9 mouse cellular contexts compared by ENCODE assay signal in genomic region chr14:24244330-24245176, GRCm38 (mm10). TPM values are rescaled to one million over a fixed set of nuclear protein-coding genes. Genes with fewer than 3 reads are reported as not detected.
DNase-seq lines count a peak whose midpoint lies in the region; ATAC-seq and TF ChIP-seq lines count a peak whose summit lies in the region.
"Had no signal": no experiment of that assay in that cellular context is flagged by ENCODE, and none has a peak within 500 bp of the region (broad histone marks: within the 10 kb centered on the region; RNA-seq: fewer than 3 reads in every experiment).

No protein-coding gene starts in this region.

- H3K4me1 ChIP-seq in embryonic fibroblast, embryonic 13.5 days (ENCODE audit: control insufficient read depth, insufficient read depth, low read length), result no peaks in the 10 kb centered on the region; the same call in 1 of the 2 replicates
- peaks cover 28% of the 10 kb centered on the region for H3K4me1 ChIP-seq in hindbrain, embryonic 14.5 days (replicated peaks; ENCODE audit: control insufficient read depth, insufficient read depth, low read length)
- peaks cover 62% of the 10 kb centered on the region for H3K4me1 ChIP-seq in limb, embryonic 13.5 days
- peaks cover 12% of the 10 kb centered on the region for H3K4me1 ChIP-seq in midbrain, postnatal 0 days (ENCODE audit: insufficient read depth, low read length)

- H3K9me3 ChIP-seq in hindbrain, embryonic 14.5 days (ENCODE audit: control insufficient read depth, low read length), result no peaks in the 10 kb centered on the region
- no peaks in the 10 kb centered on the region for H3K9me3 ChIP-seq in limb, embryonic 13.5 days
- no peaks in the 10 kb centered on the region for H3K9me3 ChIP-seq in midbrain, postnatal 0 days (ENCODE audit: low read length)

- no peak for TF ChIP-seq CTCF in embryonic fibroblast, embryonic 13.5 days (IDR thresholded peaks at IDR 0.05; ENCODE audit: borderline replicate concordance, insufficient read depth, low read length)
- no peak for TF ChIP-seq CTCF in midbrain, postnatal 0 days (IDR thresholded peaks at IDR 0.05)

- under 1% methylated on average over 39 of the region's 40 CpGs for WGBS in hindbrain, embryonic 14.5 days
- under 1% methylated on average over 40 of the region's 40 CpGs for WGBS in limb, embryonic 13.5 days
- under 1% methylated on average over 38 of the region's 40 CpGs for WGBS in midbrain, postnatal 0 days

- peak overlapping the region; percentile 77 for H3K4me2 ChIP-seq in hindbrain, embryonic 14.5 days (replicated peaks)
- H3K4me2 ChIP-seq in limb, embryonic 13.5 days (replicated peaks), result peak overlapping the region; percentile 94
- H3K4me2 ChIP-seq in midbrain, postnatal 0 days (ENCODE audit: low read depth, low read length, poor library complexity, severe bottlenecking), result peak overlapping the region; percentile 90

- H3K27ac ChIP-seq in embryonic fibroblast, embryonic 13.5 days (ENCODE audit: insufficient read depth, low read length), result peak overlapping the region; percentile 38
- peak overlapping the region; percentile 94 for H3K27ac ChIP-seq in hindbrain, embryonic 14.5 days
- peak overlapping the region; percentile 98 for H3K27ac ChIP-seq in limb, embryonic 13.5 days
- H3K27ac ChIP-seq in midbrain, postnatal 0 days (ENCODE audit: low read depth, low read length), result peak overlapping the region; percentile 97

- DNase-seq in heart, adult 11 months, result peak; percentile 93
- no peak for DNase-seq in heart, postnatal 25 days (ENCODE audit: low spot score)
- peak; percentile 50 for DNase-seq in adrenal gland, postnatal 14 days
- DNase-seq in hindbrain, embryonic 14.5 days (ENCODE audit: low spot score), result peak; percentile 29
- DNase-seq in midbrain, postnatal 0 days (ENCODE audit: low spot score), result peak; percentile 19

- H3K36me3 ChIP-seq in hindbrain, embryonic 14.5 days (replicated peaks; ENCODE audit: control insufficient read depth, insufficient read depth), result peaks cover 14% of the 10 kb centered on the region; the same call in 1 of the 2 replicates
- H3K36me3 ChIP-seq in limb, embryonic 13.5 days, result peaks cover 20% of the 10 kb centered on the region
- peaks cover 4% of the 10 kb centered on the region; the same call in 1 of the 2 replicates for H3K36me3 ChIP-seq in midbrain, postnatal 0 days (ENCODE audit: insufficient read depth, low read length)

- peak overlapping the region; percentile 97 for H3K9ac ChIP-seq in hindbrain, embryonic 14.5 days
- peak overlapping the region; percentile 95 for H3K9ac ChIP-seq in limb, embryonic 13.5 days
- peak overlapping the region; percentile 97 for H3K9ac ChIP-seq in midbrain, postnatal 0 days (replicated peaks; ENCODE audit: low read length, poor library complexity, severe bottlenecking)

- intact Hi-C loops in heart, postnatal 25 days (cut with DNase I), result loop anchor here (2.0 kb wide), 1 partner anchor 62 kb away; no protein-coding TSS in a partner anchor

- H3K4me3 ChIP-seq in embryonic fibroblast, embryonic 13.5 days (ENCODE audit: insufficient read depth, low read length), result peak overlapping the region; percentile 81
- peak overlapping the region; percentile 79 for H3K4me3 ChIP-seq in hindbrain, embryonic 14.5 days (replicated peaks; ENCODE audit: low read length)
- H3K4me3 ChIP-seq in limb, embryonic 13.5 days, result peak overlapping the region; percentile 92
- peak overlapping the region; percentile 82 for H3K4me3 ChIP-seq in midbrain, postnatal 0 days (ENCODE audit: low read depth, low read length)

- TF ChIP-seq POLR2A in embryonic fibroblast, embryonic 13.5 days (IDR thresholded peaks at IDR 0.05; ENCODE audit: low read depth, low read length), result peak; percentile 37

- peak; percentile 69 for ATAC-seq in hindbrain, embryonic 14.5 days (ENCODE audit: low FRiP score)
- no peak; the same call in 1 of the 2 replicates for ATAC-seq in limb, embryonic 13.5 days (ENCODE audit: low FRiP score, low read depth)
- peak; percentile 71 for ATAC-seq in midbrain, postnatal 0 days (ENCODE audit: low FRiP score)
- no peak for ATAC-seq in inflammation-experienced regulatory T-cells, adult 6 months

- H3K27me3 ChIP-seq in hindbrain, embryonic 14.5 days (ENCODE audit: control insufficient read depth, insufficient read depth, low read length), result no peaks in the 10 kb centered on the region
- no peaks in the 10 kb centered on the region for H3K27me3 ChIP-seq in limb, embryonic 13.5 days
- no peaks in the 10 kb centered on the region for H3K27me3 ChIP-seq in midbrain, postnatal 0 days (ENCODE audit: insufficient read depth, low read length)

RNA-seq across cellular contexts. Expression of gene Dlg5, which starts 1.2 kb away (rescaled TPM):
- 1 to 10 TPM; 7.9 to 8.4 TPM for total RNA-seq in heart, postnatal 25 days (2021)
- 35.9 and 50.1 TPM in 2 replicates for total RNA-seq in adrenal gland, postnatal 14 days (2021)
- 60.8 and 79.5 TPM in 2 replicates for polyA plus RNA-seq in embryonic fibroblast, embryonic 13.5 days (2011; ENCODE audit: insufficient read length, low read depth, missing spikeins)
- polyA plus RNA-seq in hindbrain, embryonic 14.5 days (2014; fragmentation: Nextera tagmentation; extraction: Ambion mirVana), result 32.5 TPM in 2 replicates
- 30.2 and 31.5 TPM in 2 replicates for polyA plus RNA-seq in limb, embryonic 13.5 days (2015; fragmentation: Nextera tagmentation; extraction: Ambion mirVana)
- total RNA-seq in midbrain, postnatal 0 days (2014; rRNA removed), result 84.3 and 87.4 TPM in 2 replicates
- 15.3 and 17.9 TPM in 2 replicates for polyA plus RNA-seq in midbrain, postnatal 0 days (2015; fragmentation: Nextera tagmentation; extraction: Ambion mirVana)
- under 1 TPM in 2 of 3 experiments, not detected in 1; 0.62 TPM for polyA plus RNA-seq in inflammation-experienced regulatory T-cells, adult 6 months (2017; shearing (Covaris generic))

RNA-seq across cellular contexts. Expression of gene E330034G19Rik, which starts 48.5 kb away (rescaled TPM):
- total RNA-seq in heart, postnatal 25 days (2021), result not detected
- not detected in 2 replicates for total RNA-seq in adrenal gland, postnatal 14 days (2021)
- polyA plus RNA-seq in embryonic fibroblast, embryonic 13.5 days (2011; ENCODE audit: insufficient read length, low read depth, missing spikeins), result not detected in 2 replicates
- not detected in 2 replicates for polyA plus RNA-seq in hindbrain, embryonic 14.5 days (2014; fragmentation: Nextera tagmentation; extraction: Ambion mirVana)
- polyA plus RNA-seq in limb, embryonic 13.5 days (2015; fragmentation: Nextera tagmentation; extraction: Ambion mirVana), result 0.10 TPM in 1 of 2 replicates, not detected in the other
- total RNA-seq in midbrain, postnatal 0 days (2014; rRNA removed), result not detected in 2 replicates
- 0.11 TPM in 1 of 2 replicates, not detected in the other for polyA plus RNA-seq in midbrain, postnatal 0 days (2015; fragmentation: Nextera tagmentation; extraction: Ambion mirVana)
- polyA plus RNA-seq in inflammation-experienced regulatory T-cells, adult 6 months (2017; shearing (Covaris generic)), result not detected
- total RNA-seq: left cerebral cortex, adult 8-10 months had no signal

Comparison
In these comparisons a context has a peak if more than half of its experiments do, and no peak if none do; other contexts are left out.
1. H3K27ac ChIP-seq: peak in every context shown above with its lines; median percentile 98 in limb, embryonic 13.5 days; 97 in midbrain, postnatal 0 days; 94 in hindbrain, embryonic 14.5 days; 38 in embryonic fibroblast, embryonic 13.5 days.
2. ATAC-seq: peak in hindbrain, embryonic 14.5 days (single experiment) and midbrain, postnatal 0 days (single experiment); none in limb, embryonic 13.5 days (single experiment) and inflammation-experienced regulatory T-cells, adult 6 months (single experiment).
3. RNA of gene Dlg5, which starts 1.2 kb away (polyA plus RNA-seq): 60.8 to 79.5 TPM in embryonic fibroblast, embryonic 13.5 days, 32.5 TPM in hindbrain, embryonic 14.5 days, 30.2 to 31.5 TPM in limb, embryonic 13.5 days and 15.3 to 17.9 TPM in midbrain, postnatal 0 days; 0.62 TPM in inflammation-experienced regulatory T-cells, adult 6 months; every median in the first group is over 10 times any median in the second.
4. Peak in every context shown above with its lines, with median percentiles within 50 percentile points of each other: H3K4me3 ChIP-seq, H3K4me2 ChIP-seq and H3K9ac ChIP-seq.